In genomic region chr4:45924011-45924410, GRCm38 (mm10) we compare ENCODE assay signal across 28 mouse cellular contexts. TPM values are rescaled to one million over a fixed set of nuclear protein-coding genes. Genes with fewer than 3 reads are reported as not detected.
A peak's percentile ranks its signal among the peaks of the same experiment; 100 is the strongest.
DNase-seq lines count a peak whose midpoint lies in the region; ATAC-seq and TF ChIP-seq lines count a peak whose summit lies in the region.
"Had no signal": no experiment of that assay in that cellular context is flagged by ENCODE, and none has a peak within 500 bp of the region (broad histone marks: within the 10 kb centered on the region; RNA-seq: fewer than 3 reads in every experiment).

No protein-coding gene starts in this region.

- H3K27ac ChIP-seq in intestine, postnatal 0 days (ENCODE audit: low read depth, low read length), result no peak overlapping the region
- no peak overlapping the region for H3K27ac ChIP-seq in intestine, embryonic 16.5 days (ENCODE audit: low read length)
- H3K27ac ChIP-seq: embryonic facial prominence, embryonic 10.5 days; embryonic facial prominence, embryonic 13.5 days; forebrain, embryonic 12.5 days; forebrain, embryonic 15.5 days; heart, embryonic 10.5 days; heart, embryonic 13.5 days; hindbrain, embryonic 14.5 days; hindbrain, postnatal 0 days had no signal

- no peaks in the 10 kb centered on the region for H3K27me3 ChIP-seq in intestine, postnatal 0 days (replicated peaks; ENCODE audit: control insufficient read depth, insufficient read depth, low read length)
- H3K27me3 ChIP-seq in intestine, embryonic 16.5 days (replicated peaks; ENCODE audit: control insufficient read depth, insufficient read depth, low read length), result no peaks in the 10 kb centered on the region
- H3K27me3 ChIP-seq: embryonic facial prominence, embryonic 13.5 days; forebrain, embryonic 12.5 days; forebrain, embryonic 15.5 days had no signal

- no peak for ATAC-seq in intestine, postnatal 0 days
- ATAC-seq in intestine, embryonic 16.5 days, result no peak
- ATAC-seq: forebrain, embryonic 15.5 days; hindbrain, postnatal 0 days; inflammation-experienced regulatory T-cells, adult 6 months had no signal

- no peak overlapping the region for H3K4me2 ChIP-seq in intestine, postnatal 0 days (replicated peaks; ENCODE audit: low read depth)
- H3K4me2 ChIP-seq in intestine, embryonic 16.5 days (ENCODE audit: low read depth, low read length), result no peak overlapping the region
- H3K4me2 ChIP-seq: embryonic facial prominence, embryonic 13.5 days; forebrain, embryonic 12.5 days; forebrain, embryonic 15.5 days; heart, embryonic 13.5 days; hindbrain, embryonic 14.5 days had no signal

- peak; percentile 68 to 72 for DNase-seq in adrenal gland, adult (ENCODE audit: inconsistent age in 2 of 2, low spot score in 1 of 2)
- no peak for DNase-seq in adrenal gland, adult 18-20 months (ENCODE audit: low spot score in 2 of 2)
- DNase-seq in adrenal gland, postnatal 36 days, result peak; percentile 52 to 55
- DNase-seq in c-Kit-positive CD71-positive TER-119-positive erythroid progenitor cells, embryonic 14.5 days (ENCODE audit: low spot score), result no peak
- DNase-seq: cerebellum, adult 11-12 months; cerebellum, adult 8-10 months; cerebellum, postnatal 10 days; cerebellum, postnatal 36 days; embryo, embryonic 11 days; gastrocnemius, postnatal 25 days; heart, adult 18-20 months; heart, postnatal 14 days; heart, postnatal 4 days; kidney, adult 11 months; kidney, adult 8-10 months had no signal

- H3K9me3 ChIP-seq in intestine, postnatal 0 days (ENCODE audit: control insufficient read depth), result no peaks in the 10 kb centered on the region
- no peaks in the 10 kb centered on the region for H3K9me3 ChIP-seq in intestine, embryonic 16.5 days (ENCODE audit: control insufficient read depth, low read length)
- H3K9me3 ChIP-seq: embryonic facial prominence, embryonic 10.5 days; embryonic facial prominence, embryonic 13.5 days; forebrain, embryonic 12.5 days; forebrain, embryonic 15.5 days; heart, embryonic 10.5 days; heart, embryonic 13.5 days had no signal

- no peak overlapping the region for H3K9ac ChIP-seq in intestine, postnatal 0 days (ENCODE audit: low read depth, low read length)
- H3K9ac ChIP-seq in intestine, embryonic 16.5 days (ENCODE audit: low read depth, low read length), result no peak overlapping the region
- H3K9ac ChIP-seq: embryonic facial prominence, embryonic 13.5 days; forebrain, embryonic 12.5 days; forebrain, embryonic 15.5 days; heart, embryonic 13.5 days; hindbrain, embryonic 14.5 days had no signal

- TF ChIP-seq CTCF in intestine, postnatal 0 days (IDR thresholded peaks at IDR 0.05; ENCODE audit: low read depth), result peak; percentile 50

- no peaks in the 10 kb centered on the region for H3K4me1 ChIP-seq in intestine, postnatal 0 days (replicated peaks; ENCODE audit: control insufficient read depth, insufficient read depth, low read length)
- no peaks in the 10 kb centered on the region for H3K4me1 ChIP-seq in intestine, embryonic 16.5 days (ENCODE audit: control insufficient read depth, insufficient read depth, low read length)
- H3K4me1 ChIP-seq: embryonic facial prominence, embryonic 10.5 days; embryonic facial prominence, embryonic 13.5 days; forebrain, embryonic 12.5 days; forebrain, embryonic 15.5 days; heart, embryonic 10.5 days; heart, embryonic 13.5 days had no signal

- WGBS in intestine, postnatal 0 days, result 92% methylated on average over 4 of the region's 4 CpGs
- WGBS in intestine, embryonic 16.5 days, result 87% methylated on average over 4 of the region's 4 CpGs

- H3K36me3 ChIP-seq in intestine, postnatal 0 days (ENCODE audit: control insufficient read depth, insufficient read depth), result no peaks in the 10 kb centered on the region
- no peaks in the 10 kb centered on the region for H3K36me3 ChIP-seq in intestine, embryonic 16.5 days (ENCODE audit: control insufficient read depth, insufficient read depth, low read length)
- H3K36me3 ChIP-seq: embryonic facial prominence, embryonic 10.5 days; embryonic facial prominence, embryonic 13.5 days; forebrain, embryonic 12.5 days; forebrain, embryonic 15.5 days; heart, embryonic 10.5 days; heart, embryonic 13.5 days had no signal

- no peak overlapping the region for H3K4me3 ChIP-seq in intestine, postnatal 0 days (ENCODE audit: low read depth, low read length)
- H3K4me3 ChIP-seq in intestine, embryonic 16.5 days (ENCODE audit: low read length), result no peak overlapping the region
- H3K4me3 ChIP-seq: embryonic facial prominence, embryonic 10.5 days; embryonic facial prominence, embryonic 13.5 days; erythroblast, embryonic 14.5 days; forebrain, embryonic 12.5 days; forebrain, embryonic 15.5 days; heart, embryonic 10.5 days; heart, embryonic 13.5 days had no signal

RNA-seq across cellular contexts. Expression of gene Ccdc180, which starts 33.9 kb away (rescaled TPM):
- under 1 TPM in 1 of 2 experiments, not detected in 1; 0.10 TPM for total RNA-seq in adrenal gland, adult 18-20 months (2021)
- polyA plus RNA-seq in intestine, postnatal 0 days (2015; fragmentation: Nextera tagmentation; extraction: Ambion mirVana), result 0.14 TPM in 2 replicates
- polyA plus RNA-seq in intestine, embryonic 16.5 days (2015; fragmentation: Nextera tagmentation; extraction: Ambion mirVana), result 0.15 and 0.16 TPM in 2 replicates
- under 1 TPM; 0.13 to 0.23 TPM for total RNA-seq in adrenal gland, postnatal 36 days (2021)
- total RNA-seq: gastrocnemius, adult 8-10 months; gastrocnemius, postnatal 25 days had no signal
- polyA plus RNA-seq: embryonic facial prominence, embryonic 13.5 days; erythroblast, embryonic 14.5 days had no signal

RNA-seq across cellular contexts. Expression of gene Tdrd7, which starts 41.1 kb away (rescaled TPM):
- total RNA-seq in adrenal gland, adult 18-20 months (2021), result 10 to 100 TPM; 27.8 to 30.4 TPM
- polyA plus RNA-seq in intestine, postnatal 0 days (2015; fragmentation: Nextera tagmentation; extraction: Ambion mirVana), result 43.3 and 47.8 TPM in 2 replicates
- 31.5 and 36.6 TPM in 2 replicates for polyA plus RNA-seq in intestine, embryonic 16.5 days (2015; fragmentation: Nextera tagmentation; extraction: Ambion mirVana)
- total RNA-seq in adrenal gland, postnatal 36 days (2021), result 10 to 100 TPM; 28.5 to 32.3 TPM
- polyA plus RNA-seq: erythroblast, embryonic 14.5 days had no signal

Comparison
In these comparisons a context has a peak if more than half of its experiments do, and no peak if none do; other contexts are left out.
1. DNase-seq: peak in adrenal gland, adult (2 of 2) and adrenal gland, postnatal 36 days (2 of 2); none in adrenal gland, adult 18-20 months (0 of 2) and c-Kit-positive CD71-positive TER-119-positive erythroid progenitor cells, embryonic 14.5 days (single experiment).